Mouse (Mus musculus) kidney, adult 8-10 months (tissue): ENCODE measurements at regions not wholly inside any gene's neighbourhood (a gene's known extent, or its start where the extent isn't known, plus 50 kb on each side); places are given as distances from the start of the nearest gene placed in this dataset.

Experiments used
- DNase-seq, 2 experiments: peaks; one replicate each; pipeline ENCODE4 v3.0.0; 2022

DNA sequence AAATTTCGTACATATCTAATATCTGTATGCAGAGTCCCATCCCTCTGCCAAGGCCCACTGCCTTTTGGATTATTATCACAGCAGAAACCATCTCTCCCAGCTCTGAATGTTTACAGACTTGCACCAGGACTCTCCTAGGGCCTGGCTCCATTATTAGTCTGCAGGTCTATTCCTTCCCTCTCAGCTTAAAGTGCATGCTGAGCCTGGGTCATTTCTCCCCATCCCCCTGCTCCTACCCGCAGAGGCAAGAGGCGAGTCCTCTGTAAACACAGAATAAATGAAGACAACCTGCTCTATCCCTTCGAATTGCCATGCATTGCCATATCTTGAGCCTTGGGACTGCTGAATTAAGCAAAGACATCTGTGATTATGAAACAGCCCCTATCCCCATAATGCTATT, 362.6 kb upstream of the Cdh11 start:
- DNase-seq: no peak

DNA sequence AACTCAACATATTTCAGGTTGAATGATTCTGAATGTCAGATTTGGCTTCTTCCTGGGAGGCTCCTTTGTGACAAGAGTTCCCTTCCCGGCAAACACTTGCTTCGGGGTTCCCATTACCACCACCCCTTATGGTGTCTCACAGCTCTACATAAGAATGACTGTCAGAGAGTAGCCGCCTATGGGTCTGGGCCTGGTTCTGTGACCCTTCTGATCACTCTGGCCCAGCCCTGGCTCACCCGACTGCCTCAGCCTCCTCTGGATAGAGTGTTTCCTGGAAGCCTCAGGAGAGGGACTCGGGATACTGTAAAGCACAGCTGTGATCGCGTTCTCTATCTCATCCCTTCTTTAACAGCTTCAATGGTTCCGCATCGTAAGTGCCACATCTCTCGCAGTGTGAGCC, 363.0 kb upstream of the Cdh11 start:
- DNase-seq: no peak

DNA sequence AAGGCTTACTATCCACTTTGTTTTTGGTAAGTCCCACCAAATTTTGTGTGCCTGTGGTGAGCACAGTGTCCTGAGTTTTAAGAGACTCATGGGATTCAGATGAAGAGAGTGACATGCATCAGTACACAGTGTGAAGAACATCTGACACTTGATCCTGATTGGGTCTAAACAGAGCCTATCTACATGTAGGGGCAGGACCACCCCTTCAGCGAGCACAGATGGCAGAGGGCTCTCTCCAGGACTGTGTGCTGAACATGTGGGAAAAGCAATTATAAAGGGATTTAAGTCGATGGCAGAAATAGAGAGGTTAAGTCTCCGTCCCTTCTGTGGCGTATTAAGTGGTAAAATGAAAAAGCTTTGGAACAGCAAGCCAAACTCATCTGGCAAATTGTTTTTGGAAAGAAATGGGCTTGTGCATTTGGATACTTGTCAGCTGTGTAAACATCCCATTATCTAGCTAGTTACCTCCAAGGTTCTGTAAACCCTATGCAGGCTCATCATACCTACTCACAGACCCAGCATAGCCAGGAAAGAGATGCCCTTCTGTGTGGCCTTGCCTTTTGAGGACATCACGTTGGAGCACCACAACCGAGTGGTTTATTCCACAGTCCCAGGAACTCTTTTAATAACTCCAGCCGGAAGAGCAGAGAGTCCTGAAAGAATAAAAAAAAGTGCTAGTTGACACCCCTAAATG, 381.3 kb upstream of the Cdh11 start:
- DNase-seq: no peak

DNA sequence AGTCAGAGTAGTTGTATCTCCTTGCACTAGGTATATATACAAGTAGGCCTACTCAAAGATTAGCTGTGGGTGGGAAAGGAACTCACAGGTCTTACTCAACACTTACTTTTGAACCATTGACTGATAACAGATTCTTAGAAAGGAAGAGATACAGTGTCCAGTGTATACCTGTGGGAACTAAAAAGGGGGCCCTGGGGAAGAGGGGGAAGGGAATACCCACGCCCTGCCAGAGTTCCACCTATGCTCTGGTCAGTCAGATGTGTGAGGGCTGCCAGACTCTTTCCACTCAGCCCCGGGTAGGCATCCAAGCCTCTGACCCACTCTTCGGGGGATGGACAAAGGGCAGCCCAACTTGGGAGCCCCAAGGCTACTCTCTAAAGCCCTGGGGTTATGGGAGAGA, 387.9 kb upstream of the Cdh11 start:
- no peak for DNase-seq

DNA sequence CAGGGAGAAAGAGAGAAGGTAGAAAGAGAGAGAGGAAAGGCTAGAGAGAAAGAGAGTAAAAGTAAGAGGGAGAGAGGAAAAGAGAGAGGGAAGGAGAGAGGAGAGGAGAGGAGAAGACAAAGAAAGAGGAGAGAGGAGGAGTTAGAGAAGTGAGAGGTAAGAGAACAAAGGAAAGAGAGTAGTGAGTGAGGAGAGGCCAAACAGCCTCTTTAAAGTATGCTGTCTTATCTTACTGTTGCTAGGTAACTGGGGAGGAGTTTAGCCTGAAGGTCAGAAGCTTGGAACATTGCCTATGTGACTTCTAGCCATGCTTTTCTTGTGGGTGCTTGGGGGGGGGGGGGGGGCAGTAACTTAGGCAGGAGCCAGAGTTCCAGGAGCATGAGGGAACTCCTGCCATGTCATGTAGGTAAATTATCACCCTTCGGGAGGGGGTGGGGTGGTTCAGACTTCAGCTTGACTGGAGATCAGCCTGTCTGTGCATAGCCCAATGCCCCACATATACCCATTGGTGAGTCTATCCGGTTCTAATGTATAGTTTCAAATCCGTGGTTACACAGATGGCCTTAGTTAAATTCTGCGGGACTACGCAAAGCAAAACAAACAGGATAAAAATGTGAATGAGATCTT, 388.5 kb upstream of the Cdh11 start:
- no peak for DNase-seq

DNA sequence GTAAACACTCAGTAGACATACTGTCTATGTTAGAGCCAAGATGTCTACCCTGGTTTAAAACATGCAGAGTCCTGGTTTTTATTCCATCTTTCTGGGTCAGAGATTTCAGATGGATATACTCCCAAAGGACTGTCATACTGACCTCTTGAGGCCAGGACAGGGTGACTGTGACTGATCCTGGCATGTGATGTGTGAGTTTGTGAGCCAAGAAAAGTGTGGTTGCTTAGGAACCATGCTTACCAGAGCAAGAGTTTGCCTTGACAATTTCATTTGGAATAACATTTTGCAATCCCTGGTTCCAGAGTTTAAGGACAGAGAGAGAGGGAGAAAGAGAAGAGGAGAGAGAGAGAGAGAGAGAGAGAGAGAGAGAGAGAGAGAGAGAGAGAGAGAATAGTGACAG, 395.2 kb upstream of the Cdh11 start:
- DNase-seq: peak in 1 of 2 experiments; percentile 0

DNA sequence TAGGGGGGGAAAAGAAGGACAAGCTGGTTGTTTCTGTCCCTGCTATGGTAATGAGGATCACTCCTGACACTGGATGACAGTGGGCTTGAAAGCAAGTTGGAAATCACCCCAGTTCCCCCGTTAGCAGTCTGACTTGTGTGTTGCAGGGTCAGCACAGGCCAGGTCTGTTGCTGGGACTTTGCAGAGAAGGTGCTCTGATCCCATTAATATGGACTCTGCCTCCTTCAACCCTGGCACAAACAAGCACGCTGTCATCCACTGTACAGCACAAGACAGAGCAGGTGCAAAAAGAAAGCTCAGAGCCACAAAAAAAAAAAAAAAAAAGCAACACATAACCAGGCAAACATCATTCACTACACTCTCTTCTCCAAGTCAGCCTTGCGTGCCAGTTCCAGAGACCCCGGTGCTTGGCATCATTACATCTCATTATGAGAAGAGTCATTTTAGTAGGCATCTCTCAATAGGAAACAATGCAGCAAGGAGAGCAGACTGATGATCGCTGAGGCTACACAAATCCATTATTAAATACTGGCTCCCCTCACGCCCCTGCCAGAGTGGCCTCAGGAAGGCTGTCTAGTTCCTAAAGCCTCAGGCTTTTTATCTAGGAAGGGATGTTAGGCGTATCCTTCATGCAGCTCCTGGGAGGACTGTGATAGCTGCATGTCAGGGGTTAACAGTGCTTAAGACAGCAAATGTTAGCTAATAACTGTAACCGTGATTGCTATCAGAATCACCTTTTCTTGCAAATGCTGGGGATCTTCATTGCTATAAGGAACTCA, 403.5 kb upstream of the Cdh11 start:
- no peak for DNase-seq

DNA sequence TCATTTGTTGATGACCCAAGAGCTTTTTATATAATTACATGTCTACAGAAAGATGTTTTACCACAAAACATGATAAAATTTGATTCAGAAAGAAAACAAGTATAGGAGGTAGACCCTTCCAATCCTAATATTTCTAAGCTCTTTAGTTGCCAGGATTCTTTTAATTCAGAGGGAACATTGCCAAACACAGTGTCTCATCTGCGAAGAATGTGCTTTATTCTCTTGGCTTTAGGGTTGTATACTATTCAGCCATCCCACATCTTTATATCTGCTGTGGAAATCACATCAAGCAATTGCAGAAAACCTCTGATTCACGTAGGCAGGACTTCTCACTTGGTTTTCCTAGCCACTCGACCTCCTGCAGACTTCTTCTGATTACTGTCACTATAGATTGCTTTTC, 412.8 kb upstream of the Cdh11 start:
- DNase-seq: no peak

DNA sequence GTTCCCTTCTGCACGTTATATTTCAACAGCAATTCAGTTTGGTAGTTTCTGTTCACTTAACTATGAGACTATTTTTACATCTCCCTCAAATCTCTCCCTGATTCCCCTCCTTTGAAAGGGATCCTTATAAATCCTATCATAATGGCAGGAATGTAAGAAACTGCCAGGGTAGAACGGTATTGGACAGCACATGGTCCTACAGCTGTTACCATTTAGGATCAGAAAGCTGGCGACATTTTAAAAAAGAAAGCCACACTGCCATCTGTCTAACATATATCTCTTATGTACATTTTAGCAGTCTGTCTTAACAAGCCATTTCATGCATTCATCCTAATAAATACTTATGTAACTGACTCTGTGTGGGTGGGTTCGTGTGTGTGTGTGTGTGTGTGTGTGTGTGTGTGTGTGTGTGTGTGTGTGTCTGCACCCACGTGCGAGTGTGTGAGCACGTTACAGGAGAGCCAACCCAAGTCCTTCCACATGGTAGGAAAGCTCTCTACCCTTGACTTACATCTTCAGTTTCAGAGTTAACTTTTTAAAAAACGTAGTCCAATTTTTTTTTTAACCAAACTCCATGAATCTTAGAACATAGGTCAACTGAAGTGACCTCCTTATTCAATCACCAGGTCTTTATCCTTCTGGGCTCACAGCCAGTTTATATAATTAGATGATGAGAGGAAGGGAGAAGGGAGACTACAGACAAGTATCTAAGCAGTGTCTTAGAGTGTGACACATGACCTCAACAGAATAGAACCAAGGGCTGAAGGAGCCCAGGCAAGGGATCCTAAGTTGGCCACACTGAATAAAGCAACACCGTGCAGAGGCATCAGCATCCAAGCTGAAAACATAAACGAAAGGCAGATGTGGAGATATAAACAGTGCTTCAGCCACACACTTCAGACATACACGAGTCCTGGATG, 414.5 kb upstream of the Cdh11 start:
- DNase-seq: no peak

DNA sequence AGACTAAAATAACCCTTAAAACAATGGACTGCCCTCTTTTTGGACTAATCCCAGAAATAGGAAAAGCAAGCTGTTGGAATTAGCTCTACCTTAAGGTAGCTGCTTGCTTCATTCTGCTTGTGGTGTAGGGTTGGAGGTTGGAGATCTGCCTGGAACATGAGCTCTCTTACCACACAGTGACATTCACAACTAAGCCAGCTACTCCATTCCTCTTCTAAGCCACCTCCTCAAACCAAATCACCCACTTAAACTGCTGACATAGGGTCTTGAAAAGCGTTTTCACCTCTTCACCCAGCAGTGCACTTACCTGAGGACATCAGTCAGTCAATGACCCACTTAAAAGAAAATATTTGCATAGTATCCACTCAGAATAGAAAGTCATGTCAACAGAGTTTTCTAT, 418.3 kb upstream of the Cdh11 start:
- no peak for DNase-seq

DNA sequence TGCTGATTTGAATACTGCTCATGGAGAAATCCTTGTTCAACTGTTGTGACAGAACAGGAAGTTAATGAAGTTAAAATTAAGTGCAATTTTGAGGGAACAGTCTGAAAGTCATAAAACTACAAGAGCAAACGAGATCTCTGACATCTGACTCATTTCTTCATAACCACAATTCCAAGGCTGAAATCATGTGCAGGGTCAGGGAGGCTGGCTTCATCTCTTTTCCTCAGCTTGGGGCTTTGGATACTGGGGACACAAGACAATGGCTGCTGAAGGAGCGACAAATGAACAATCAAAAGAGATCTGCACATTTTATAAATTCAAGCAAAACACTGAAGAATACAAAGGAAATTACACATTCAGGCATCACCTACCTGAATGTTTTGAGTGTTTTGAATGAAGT, 429.2 kb upstream of the Cdh11 start:
- no peak for DNase-seq

DNA sequence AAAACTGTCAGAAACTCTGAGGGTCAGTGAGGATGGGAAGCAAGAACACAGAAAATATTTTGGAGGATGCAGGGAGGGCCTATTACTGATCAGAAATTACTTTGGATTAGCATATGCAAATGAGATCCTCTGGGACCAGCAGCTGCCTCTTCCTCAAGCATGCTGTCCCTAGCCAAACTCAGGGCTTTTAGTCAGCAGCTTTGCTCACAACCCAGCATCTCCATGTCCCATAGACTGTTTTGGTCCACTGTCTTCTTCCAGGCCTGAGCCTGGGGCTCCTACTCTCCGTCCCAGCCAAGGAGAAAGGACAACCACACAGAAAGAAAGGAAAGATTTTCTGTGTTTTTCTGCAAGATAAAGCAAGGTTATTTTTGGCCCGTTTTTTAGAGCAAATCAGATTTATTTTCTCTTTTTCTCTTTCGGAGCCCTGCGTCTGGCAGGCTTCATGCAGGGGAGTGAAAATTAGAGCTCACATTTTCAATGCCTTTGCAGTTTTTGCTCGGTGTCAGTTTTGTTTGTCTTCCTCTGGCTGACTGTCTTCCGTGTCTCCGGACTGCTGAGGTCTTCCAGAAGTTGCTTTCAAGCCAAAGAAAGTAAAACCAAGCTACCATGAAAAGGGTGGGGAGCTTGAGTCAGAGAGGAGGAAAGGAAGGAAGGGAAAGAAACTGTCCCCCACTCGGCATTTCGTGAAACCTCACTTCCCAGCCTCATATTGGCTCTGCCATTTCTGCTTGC, 445.5 kb upstream of the Cdh11 start:
- peak in 1 of 2 experiments; percentile 11 for DNase-seq

DNA sequence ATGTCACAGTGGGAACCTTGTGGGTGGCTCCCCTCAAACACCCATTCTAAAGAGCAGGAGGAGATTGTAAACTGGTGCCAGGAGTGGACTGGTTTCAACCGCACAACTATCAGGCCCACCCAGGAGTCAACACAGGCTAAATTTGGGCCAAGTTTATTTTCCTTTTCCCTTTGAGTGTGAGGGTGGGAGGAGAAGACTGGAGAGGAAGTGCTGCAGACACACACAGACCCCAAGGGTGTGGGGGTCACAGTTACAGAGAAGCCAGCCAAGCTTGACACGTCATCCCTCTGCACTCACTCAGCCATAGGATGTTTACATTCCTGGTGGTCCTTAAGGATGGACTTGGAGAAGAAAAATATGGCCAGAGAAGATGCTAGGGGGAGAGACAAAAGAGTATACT, 448.9 kb upstream of the Cdh11 start:
- DNase-seq: peak; percentile 7 to 12

DNA sequence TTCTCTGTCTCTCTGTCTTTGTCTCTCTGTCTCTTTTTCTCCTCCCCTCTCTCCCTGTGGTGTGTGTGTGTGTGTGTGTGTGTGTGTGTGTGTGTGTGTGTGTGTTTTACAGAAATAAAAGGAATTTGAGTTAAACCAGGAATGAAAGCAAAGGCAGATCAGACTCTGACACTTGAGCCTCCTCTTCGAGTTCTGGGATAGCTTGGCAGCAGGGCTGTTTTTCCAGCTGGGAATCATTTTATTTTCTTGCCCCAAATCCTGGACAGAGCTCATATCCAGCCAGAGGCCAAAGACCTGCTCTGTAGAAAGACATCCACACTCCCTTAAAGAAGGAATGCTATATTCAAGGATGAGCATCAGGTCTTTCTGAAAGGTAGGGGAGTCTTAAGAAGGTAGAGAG, 450.2 kb upstream of the Cdh11 start:
- DNase-seq: peak; percentile 2 to 12

DNA sequence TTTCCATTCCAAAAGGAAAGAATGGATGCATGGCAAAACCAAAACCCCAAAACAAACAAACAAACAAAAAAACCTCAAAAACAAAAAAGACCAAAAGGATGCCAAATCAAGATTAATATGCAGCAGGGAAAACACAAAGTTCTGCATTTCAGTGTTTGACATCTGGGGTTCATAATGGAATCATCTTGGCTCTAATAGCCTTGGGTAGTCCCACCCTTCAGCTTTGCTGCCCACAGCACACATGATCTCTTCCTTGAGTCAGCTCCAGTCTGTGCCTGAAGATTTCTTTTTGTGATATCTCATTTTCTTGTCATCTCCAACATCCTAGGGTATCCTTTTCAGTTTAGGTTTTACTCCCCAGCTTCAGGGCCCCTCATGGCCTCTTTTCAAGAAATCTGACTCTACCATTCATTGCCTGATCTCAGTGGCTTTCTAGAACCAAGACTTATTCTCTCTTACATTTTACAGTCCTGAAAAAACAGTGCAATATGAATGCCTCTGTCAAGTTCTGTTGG, 453.1 kb upstream of the Cdh11 start:
- DNase-seq: no peak

DNA sequence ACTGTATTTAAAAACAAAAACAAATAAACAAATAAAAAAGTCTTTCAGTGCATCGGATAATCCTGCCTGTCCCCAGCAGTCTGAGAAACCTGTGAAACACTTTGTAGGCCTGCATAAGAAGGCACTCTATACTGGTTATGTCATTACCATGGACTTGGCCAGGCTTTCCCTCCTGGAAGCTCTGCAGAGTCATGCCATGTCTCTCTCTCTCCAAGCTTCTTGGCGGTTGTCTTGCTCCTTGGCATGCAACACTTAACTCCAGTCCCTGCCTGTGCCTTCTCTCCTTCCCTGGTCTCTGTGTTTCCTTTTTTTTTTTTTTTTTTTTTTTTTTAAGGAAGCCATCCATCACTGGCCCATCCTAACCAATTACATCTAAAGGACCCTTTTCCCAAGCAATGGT, 458.7 kb upstream of the Cdh11 start:
- DNase-seq: no peak

DNA sequence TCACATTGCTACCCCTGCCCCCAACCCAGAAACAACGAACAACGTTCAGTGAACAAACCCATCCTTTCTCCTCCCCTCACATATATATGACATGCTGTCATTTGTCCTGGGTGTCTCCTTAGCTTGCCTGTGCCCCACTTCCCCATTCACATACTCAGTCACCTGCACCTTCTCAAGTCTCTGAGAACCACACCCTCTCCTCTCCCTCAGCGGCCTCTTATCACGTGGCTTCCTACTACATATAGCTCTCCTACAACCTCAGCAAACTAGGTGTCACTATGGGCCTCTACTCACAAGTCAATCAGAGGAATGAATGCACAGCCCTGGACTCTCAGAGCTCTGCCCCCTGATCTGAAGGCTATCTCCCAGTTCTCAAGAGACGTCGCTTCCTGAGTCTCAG, 459.2 kb upstream of the Cdh11 start:
- DNase-seq: no peak

DNA sequence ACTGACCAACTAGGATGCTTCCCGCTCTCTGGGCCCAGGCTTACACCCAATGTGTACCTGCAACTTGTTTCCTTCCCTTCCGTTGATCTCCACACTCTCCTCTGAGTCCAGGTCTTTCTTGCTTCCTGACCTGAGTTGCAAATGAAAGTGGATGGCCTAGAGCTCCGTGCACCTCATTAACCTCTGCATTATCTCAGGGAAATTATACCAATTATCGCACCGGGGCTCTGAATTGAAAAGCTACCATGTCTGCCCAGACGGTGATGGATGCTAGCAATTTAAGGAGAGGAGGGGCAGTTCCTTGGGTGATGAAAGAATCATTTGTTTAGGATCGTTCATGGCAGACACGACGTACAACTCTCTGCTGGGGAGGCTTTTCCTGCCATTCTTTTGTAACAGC, 460.4 kb upstream of the Cdh11 start:
- no peak for DNase-seq

DNA sequence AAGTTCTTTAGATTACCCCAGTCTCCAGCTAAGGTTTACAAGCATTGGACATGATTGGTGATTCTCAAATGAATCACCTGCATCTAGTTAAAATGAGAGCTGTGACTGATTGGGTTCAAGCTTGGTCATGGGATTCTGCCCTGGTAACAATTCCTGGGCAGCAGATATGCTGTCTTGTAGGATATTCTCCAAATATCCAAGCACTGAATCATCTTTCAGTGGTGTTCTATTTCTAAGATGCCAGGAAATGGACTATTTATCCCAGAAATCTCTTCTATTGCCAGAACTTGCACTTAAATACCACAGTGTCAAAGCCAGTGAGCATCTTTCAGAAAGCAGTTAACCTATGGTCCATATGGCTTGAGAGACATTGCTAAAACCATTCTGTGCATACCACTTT, 475.8 kb upstream of the Cdh11 start:
- no peak for DNase-seq

DNA sequence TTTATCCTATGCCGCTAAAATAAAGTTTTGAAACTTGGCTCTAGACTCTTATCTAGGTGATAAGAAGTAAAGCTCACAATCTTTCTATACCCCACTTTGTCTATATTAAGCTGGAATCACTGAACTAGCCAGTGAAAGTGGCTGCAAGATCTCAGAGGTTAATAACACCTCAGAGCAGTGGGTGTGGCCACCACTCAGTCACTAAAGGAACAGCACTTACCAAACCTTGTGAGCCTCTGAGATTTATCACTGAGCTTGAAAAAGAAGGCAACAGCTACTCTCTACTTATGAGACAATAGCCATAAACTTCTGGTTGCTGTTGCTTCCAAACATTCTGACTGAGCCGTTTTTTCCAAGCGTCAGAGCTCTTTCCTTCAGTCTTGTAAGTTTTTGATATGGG, 484.6 kb upstream of the Cdh11 start:
- DNase-seq: no peak

DNA sequence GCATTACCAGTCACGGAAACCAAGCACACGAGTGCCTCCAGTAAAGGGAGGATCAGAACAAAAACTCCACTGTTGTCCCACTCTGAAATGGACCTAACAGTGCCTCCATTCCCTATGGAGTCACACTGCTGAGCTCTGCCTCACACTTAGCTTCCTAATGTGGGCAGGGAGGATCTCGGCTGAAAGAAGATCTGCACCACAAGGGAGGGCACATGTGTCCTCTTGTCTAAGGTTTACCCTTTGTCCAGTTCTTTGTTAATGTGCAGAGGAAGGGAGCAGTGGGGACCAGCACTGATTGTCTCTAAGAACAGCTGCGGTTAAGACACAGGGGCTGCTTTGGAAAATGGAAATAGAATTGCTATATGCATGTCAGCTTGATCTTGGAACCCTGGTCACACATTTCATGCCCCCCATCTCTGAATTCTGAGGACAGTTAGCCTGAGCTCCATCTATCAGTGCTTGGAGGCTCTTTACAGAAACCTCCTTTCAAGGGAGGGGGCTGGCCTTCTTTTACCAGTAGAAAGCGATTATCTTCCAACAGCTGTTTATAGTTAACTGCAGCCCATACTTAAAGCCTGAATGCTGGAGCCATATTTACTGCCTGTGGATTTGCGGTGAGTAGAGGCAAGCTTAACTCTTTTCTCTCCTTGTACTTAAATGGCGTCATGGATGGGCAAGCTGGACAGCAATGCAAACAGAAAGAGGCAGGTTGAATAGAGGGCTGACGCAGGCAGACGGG, 485.5 kb upstream of the Cdh11 start:
- no peak for DNase-seq
